Comparison of ENCODE assay signal across 10 mouse cellular contexts in genomic region chr2:173353435-173354241, GRCm38 (mm10).
DNase-seq lines count a peak whose midpoint lies in the region; ATAC-seq and TF ChIP-seq lines count a peak whose summit lies in the region.
"Had no signal": no experiment of that assay in that cellular context is flagged by ENCODE, and none has a peak within 500 bp of the region (broad histone marks: within the 10 kb centered on the region; RNA-seq: fewer than 3 reads in every experiment).

No protein-coding gene starts in this region.

- TF ChIP-seq EP300 in lung, postnatal 0 days (IDR thresholded peaks at IDR 0.05): no peak

- no peaks in the 10 kb centered on the region for H3K36me3 ChIP-seq in lung, postnatal 0 days (ENCODE audit: insufficient read depth, low read length)
- no peaks in the 10 kb centered on the region for H3K36me3 ChIP-seq in heart, embryonic 15.5 days
- H3K36me3 ChIP-seq in stomach, embryonic 14.5 days (ENCODE audit: control insufficient read depth, insufficient read depth, low read length): no peaks in the 10 kb centered on the region

- H3K27ac ChIP-seq in lung, postnatal 0 days (ENCODE audit: low read length): peak overlapping the region; percentile 64; the same call in 1 of the 2 replicates
- peak overlapping the region; percentile 88 for H3K27ac ChIP-seq in heart, embryonic 15.5 days
- peak overlapping the region; percentile 94; the same call in 1 of the 2 replicates for H3K27ac ChIP-seq in stomach, embryonic 14.5 days (ENCODE audit: low read length)

- H3K27me3 ChIP-seq in lung, postnatal 0 days (replicated peaks; ENCODE audit: insufficient read depth, low read length): no peaks in the 10 kb centered on the region
- no peaks in the 10 kb centered on the region for H3K27me3 ChIP-seq in heart, embryonic 15.5 days
- no peaks in the 10 kb centered on the region for H3K27me3 ChIP-seq in stomach, embryonic 14.5 days (ENCODE audit: control insufficient read depth, insufficient read depth, low read length)
- H3K27me3 ChIP-seq: CH12.LX had no signal

- TF ChIP-seq POLR2A in lung, adult 2 months (IDR thresholded peaks at IDR 0.05; ENCODE audit: borderline replicate concordance, extremely low read depth, low read depth, low read length): no peak

- peaks cover 7% of the 10 kb centered on the region; the same call in 1 of the 2 replicates for H3K4me1 ChIP-seq in lung, postnatal 0 days (ENCODE audit: insufficient read depth, low read depth, low read length)
- peaks cover 4% of the 10 kb centered on the region for H3K4me1 ChIP-seq in lung, adult 2 months (ENCODE audit: control insufficient read depth, insufficient read depth, low read length)
- peaks cover 43% of the 10 kb centered on the region for H3K4me1 ChIP-seq in heart, embryonic 15.5 days (replicated peaks)
- H3K4me1 ChIP-seq in stomach, embryonic 14.5 days (ENCODE audit: control insufficient read depth, insufficient read depth, low read length): peaks cover 24% of the 10 kb centered on the region

- H3K9me3 ChIP-seq in lung, postnatal 0 days (ENCODE audit: low read length): no peaks in the 10 kb centered on the region
- H3K9me3 ChIP-seq in heart, embryonic 15.5 days (replicated peaks): no peaks in the 10 kb centered on the region
- H3K9me3 ChIP-seq in stomach, embryonic 14.5 days (ENCODE audit: control insufficient read depth, low read depth, low read length): no peaks in the 10 kb centered on the region

- no peak overlapping the region for H3K4me2 ChIP-seq in lung, postnatal 0 days (replicated peaks; ENCODE audit: low read depth, low read length)
- H3K4me2 ChIP-seq in heart, embryonic 15.5 days: no peak overlapping the region
- no peak overlapping the region for H3K4me2 ChIP-seq in stomach, embryonic 14.5 days (replicated peaks; ENCODE audit: low read depth, low read length)

- WGBS in lung, postnatal 0 days: 69% methylated on average over 16 of the region's 16 CpGs
- 77% methylated on average over 16 of the region's 16 CpGs for WGBS in lung, adult 2 months
- WGBS in heart, embryonic 15.5 days: 70% methylated on average over 16 of the region's 16 CpGs
- WGBS in stomach, embryonic 14.5 days: 74% methylated on average over 16 of the region's 16 CpGs

- no peak overlapping the region for H3K4me3 ChIP-seq in lung, postnatal 0 days (ENCODE audit: low read depth, low read length)
- H3K4me3 ChIP-seq in lung, adult 2 months (replicated peaks; ENCODE audit: extremely low read depth, low read depth, low read length): no peak overlapping the region
- no peak overlapping the region for H3K4me3 ChIP-seq in heart, embryonic 15.5 days
- no peak overlapping the region for H3K4me3 ChIP-seq in stomach, embryonic 14.5 days (ENCODE audit: low read depth, low read length)

- peak; percentile 33 to 49 for DNase-seq in heart, adult 18-20 months
- DNase-seq in heart, adult 8-10 months (ENCODE audit: low spot score): no peak
- peak; percentile 26 for DNase-seq in lung, postnatal 0 days (ENCODE audit: low spot score)
- no peak for DNase-seq in lung, adult 2 months
- DNase-seq in cerebellum, adult 8-10 months: no peak
- DNase-seq in adrenal gland, postnatal 4 days (ENCODE audit: low spot score in 2 of 2): no peak
- DNase-seq: embryo, embryonic 11 days had no signal

- H3K9ac ChIP-seq in lung, postnatal 0 days (replicated peaks; ENCODE audit: low read depth): no peak overlapping the region
- H3K9ac ChIP-seq in heart, embryonic 15.5 days: no peak overlapping the region
- no peak overlapping the region for H3K9ac ChIP-seq in stomach, embryonic 14.5 days (replicated peaks; ENCODE audit: low read depth, low read length)

- no peak for TF ChIP-seq CTCF in lung, postnatal 0 days (IDR thresholded peaks at IDR 0.05)
- no peak for TF ChIP-seq CTCF in lung, adult 2 months (IDR thresholded peaks at IDR 0.05; ENCODE audit: insufficient read depth, low read length)

- ATAC-seq in lung, postnatal 0 days: peak; percentile 8
- no peak for ATAC-seq in heart, embryonic 15.5 days (replicated peaks; ENCODE audit: insufficient number of reproducible peaks, insufficient read depth, low FRiP score, low read depth)
- no peak for ATAC-seq in stomach, embryonic 14.5 days (ENCODE audit: insufficient number of reproducible peaks, insufficient read depth, low FRiP score, low read depth)

Comparison
In these comparisons a context has a peak if more than half of its experiments do, and no peak if none do; other contexts are left out.
1. DNase-seq: peak in heart, adult 18-20 months (2 of 2) and lung, postnatal 0 days (single experiment); none in heart, adult 8-10 months (single experiment), lung, adult 2 months (single experiment), cerebellum, adult 8-10 months (single experiment) and adrenal gland, postnatal 4 days (0 of 2).
2. Peak in every context shown above with its lines, with median percentiles within 50 percentile points of each other: H3K27ac ChIP-seq.